Mouse (Mus musculus) neural tube, postnatal 0 days (tissue): Measurements from ENCODE around the gene Hist1h2bb. TPM values are rescaled to one million over a fixed set of nuclear protein-coding genes. Genes with fewer than 3 reads are reported as not detected.

Experiments
- microRNA-seq: library from miRNA; unstranded; fragments of <30 nt; microRNA quantifications from one replicate; pipeline ENCODE4, GENCODE M21; 2016
- polyA plus RNA-seq: library from polyadenylated mRNA; unstranded; fragments of >200 nt; fragmentation: Nextera tagmentation; extraction: Ambion mirVana; gene quantifications from 2 replicates; pipeline ENCODE4 v1.2.1, GENCODE M21; 2015

Hist1h2bb gene
- 0.62 TPM in 1 of 2 replicates, not detected in the other for polyA plus RNA-seq

DNA sequence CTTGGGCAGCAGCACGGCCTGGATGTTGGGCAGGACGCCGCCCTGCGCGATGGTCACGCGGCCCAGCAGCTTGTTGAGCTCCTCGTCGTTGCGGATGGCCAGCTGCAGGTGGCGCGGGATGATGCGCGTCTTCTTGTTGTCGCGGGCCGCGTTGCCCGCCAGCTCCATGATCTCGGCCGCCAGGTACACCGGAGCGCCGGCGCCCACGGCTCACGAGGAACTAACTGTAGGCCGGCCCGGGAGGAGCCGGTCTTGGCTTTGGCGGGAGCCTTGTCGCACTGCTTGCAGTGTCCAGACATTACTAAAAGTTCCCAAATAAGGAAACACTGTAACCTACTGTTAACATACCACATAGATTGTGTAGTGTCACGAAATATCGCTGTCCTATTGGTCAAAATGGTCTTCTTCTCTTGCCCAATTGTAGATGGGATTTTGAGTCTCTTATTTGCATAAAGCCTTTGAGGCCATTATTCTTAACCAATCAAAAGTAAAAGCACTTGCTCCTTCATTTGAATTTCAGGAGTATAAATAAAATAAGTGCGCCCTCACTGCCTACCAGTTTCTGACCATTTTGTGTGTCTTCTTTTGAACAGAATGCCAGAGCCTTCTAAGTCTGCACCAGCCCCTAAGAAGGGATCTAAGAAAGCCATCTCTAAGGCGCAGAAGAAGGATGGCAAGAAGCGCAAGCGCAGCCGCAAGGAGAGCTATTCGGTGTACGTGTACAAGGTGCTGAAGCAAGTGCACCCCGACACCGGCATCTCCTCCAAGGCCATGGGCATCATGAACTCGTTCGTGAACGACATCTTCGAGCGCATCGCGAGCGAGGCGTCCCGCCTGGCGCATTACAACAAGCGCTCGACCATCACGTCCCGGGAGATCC is at the start of gene Hist1h2bb:
Hist1h2bb (plus strand) TSS at position 534 of the 880 bp plus-strand sequence.

DNA sequence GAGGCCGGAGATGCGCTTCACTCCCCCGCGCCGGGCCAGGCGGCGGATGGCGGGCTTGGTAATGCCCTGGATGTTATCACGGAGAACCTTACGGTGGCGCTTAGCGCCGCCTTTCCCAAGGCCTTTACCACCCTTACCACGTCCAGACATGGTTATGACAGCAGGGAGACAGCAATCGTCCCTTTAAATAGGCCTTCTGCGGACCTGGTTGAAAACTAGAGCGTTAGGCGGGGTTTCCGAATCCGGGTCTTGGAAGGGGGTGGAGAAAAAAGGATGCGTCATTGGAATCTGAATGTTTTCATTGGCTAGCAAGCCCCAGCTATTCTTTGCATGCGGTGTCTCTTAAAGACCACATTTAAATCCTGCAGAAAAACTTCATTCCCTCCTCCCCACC is 48.2 kb upstream of the Hist1h2bb start, which contains the start of gene Hist1h4c:
Hist1h4c (minus strand) TSS at position 155 of the 394 bp plus-strand sequence.

DNA sequence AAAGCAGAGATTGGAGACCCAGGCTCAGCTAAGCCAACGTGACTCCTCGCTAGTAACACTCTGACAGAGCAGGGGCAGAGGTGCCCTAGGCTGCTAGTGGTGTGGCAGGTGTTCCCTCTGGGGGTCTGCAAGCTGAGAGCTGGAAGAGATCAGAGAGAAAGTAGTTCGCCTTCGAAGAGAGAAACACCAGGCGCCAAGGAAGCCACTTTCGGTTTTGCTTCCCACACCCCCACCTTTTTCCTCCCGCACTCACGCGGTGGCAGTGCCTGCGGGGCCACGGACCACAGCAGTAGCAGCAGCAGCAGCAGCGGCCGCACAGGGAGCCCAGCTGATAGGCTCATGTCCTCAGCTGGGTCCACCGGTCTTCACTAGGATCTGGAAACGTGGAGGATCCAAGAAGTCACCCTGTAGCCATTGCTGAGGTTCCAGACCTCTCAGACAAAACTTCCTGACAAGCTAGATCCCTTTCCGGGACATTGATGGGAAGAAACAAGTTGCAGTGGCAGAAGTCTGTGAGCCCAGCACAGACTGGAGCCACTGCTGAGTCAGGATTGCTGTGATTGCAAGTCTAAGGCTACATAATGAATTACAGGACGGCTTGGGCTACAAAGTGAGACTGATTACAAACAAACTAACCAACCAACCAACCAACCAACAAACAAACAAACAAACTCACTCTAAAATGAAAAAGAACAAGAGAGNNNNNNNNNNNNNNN is 36.0 kb upstream of the Hist1h2bb start, which contains the start of gene Hfe:
Hfe (minus strand) TSS at position 481 of the 716 bp plus-strand sequence.

DNA sequence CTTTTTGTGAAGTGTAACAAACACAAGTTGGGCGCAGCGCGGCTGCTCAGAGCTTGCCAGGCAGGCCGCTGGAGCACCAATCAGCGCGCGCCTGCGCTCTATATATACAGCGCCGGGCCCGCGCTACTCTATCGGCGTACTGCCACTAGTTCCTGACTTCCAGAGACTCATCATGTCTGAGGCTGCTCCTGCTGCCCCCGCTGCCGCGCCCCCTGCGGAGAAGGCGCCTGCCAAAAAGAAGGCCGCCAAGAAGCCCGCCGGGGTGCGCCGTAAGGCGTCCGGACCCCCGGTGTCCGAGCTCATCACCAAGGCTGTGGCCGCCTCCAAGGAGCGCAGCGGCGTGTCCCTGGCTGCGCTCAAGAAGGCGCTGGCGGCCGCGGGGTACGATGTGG is 7.9 kb upstream of the Hist1h2bb start, which contains the start of gene Hist1h1c:
Hist1h1c (plus strand) TSS at position 132 of the 392 bp plus-strand sequence.

DNA sequence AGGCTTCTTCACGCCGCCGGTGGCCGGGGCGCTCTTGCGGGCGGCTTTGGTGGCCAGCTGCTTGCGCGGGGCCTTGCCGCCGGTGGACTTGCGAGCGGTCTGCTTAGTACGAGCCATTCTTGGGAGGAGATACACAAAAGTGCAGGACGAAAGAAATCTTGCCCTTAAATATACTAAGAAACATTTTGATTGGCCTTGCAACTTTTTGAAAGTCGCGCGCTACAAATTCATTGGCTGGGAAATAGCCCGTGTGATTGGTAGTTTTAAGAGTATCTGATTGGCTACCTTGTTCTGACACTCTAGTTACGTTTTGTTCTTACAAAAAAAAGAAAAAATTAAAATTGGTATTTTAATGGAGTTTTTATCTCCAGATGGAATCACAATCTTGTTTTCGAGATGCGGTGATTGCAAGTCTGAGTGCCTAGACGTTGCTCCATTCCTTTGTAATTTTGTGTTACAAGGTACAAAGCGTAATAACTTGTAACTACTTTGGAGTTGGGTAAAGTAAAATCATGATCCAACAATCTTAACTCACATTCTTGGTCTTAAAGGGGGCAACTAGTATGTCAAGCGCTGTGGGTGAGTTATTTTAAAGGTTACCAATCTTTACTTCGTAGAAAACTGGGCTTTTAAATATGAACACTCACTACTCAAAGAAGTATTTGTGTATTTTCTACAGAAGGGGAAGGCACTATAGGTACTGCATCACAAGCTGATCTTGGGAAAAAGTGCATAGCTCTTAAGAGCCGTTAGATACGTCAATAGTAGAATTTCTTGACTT is 963 bp upstream of the Hist1h2bb start, which contains the start of gene Hist1h3c:
Hist1h3c (minus strand) TSS at position 222 of the 781 bp plus-strand sequence.

DNA sequence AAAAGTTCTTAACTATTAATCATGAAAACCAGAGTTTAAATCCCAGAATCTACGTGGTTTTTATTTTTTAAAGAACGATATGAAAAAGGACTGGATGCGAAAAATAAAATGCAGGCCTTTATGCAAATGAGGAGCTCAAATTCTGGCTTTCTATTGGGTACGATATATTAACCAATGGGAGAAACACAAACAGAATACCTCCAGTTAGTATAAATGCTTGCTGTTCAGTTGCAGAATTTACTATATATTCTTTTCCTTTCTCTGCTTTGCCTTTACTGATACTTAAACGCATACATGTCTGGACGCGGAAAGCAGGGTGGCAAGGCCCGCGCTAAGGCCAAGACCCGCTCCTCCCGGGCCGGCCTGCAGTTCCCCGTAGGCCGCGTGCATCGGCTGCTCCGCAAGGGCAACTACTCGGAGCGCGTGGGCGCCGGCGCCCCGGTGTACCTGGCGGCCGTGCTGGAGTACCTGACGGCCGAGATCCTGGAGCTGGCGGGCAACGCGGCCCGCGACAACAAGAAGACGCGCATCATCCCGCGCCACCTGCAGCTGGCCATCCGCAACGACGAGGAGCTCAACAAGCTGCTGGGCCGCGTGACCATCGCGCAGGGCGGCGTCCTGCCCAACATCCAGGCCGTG is 4.4 kb downstream of the Hist1h2bb start, which contains the start of gene Hist1h2ab:
Hist1h2ab (plus strand) TSS at position 288 of the 639 bp plus-strand sequence.

DNA sequence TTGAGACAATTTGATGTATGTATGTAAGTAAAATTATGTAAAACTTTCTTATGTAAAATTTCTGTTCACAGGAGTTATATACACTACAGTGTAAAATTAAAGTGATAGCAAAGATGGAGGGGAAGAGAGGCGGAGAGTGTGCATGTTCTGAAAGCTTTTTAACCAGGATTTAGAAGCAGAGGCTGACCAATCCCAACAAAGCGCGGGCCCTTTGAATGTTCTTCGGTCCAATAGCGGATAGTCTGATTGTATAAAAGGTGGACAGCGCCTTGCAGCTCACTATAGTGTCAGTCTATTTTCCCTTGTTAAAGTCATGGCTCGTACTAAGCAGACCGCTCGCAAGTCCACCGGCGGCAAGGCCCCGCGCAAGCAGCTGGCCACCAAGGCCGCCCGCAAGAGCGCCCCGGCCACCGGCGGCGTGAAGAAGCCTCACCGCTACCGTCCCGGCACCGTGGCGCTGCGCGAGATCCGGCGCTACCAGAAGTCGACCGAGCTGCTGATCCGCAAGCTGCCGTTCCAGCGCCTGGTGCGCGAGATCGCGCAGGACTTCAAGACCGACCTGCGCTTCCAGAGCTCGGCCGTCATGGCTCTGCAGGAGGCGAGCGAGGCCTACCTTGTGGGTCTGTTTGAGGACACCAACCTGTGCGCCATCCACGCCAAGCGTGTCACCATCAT is 5.7 kb downstream of the Hist1h2bb start, which contains the start of gene Hist1h3b:
Hist1h3b (plus strand) TSS at position 201 of the 675 bp plus-strand sequence.

DNA sequence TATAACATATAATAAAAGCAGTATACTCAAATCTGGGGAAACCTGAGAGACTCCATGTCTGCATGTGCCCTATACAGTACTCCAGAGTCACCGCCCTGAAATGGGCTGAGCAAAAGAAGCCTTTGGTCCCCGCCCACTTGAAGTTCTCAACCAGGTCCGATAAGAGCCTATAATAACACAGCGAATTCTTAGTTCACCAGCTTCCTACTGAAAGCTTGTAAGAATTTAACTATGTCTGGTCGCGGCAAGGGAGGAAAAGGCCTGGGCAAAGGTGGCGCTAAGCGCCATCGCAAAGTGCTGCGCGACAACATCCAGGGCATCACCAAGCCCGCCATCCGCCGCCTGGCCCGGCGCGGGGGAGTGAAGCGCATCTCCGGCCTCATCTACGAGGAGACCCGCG is 10.3 kb downstream of the Hist1h2bb start, which contains the start of gene Hist1h4b:
Hist1h4b (plus strand) TSS at position 224 of the 400 bp plus-strand sequence.

DNA sequence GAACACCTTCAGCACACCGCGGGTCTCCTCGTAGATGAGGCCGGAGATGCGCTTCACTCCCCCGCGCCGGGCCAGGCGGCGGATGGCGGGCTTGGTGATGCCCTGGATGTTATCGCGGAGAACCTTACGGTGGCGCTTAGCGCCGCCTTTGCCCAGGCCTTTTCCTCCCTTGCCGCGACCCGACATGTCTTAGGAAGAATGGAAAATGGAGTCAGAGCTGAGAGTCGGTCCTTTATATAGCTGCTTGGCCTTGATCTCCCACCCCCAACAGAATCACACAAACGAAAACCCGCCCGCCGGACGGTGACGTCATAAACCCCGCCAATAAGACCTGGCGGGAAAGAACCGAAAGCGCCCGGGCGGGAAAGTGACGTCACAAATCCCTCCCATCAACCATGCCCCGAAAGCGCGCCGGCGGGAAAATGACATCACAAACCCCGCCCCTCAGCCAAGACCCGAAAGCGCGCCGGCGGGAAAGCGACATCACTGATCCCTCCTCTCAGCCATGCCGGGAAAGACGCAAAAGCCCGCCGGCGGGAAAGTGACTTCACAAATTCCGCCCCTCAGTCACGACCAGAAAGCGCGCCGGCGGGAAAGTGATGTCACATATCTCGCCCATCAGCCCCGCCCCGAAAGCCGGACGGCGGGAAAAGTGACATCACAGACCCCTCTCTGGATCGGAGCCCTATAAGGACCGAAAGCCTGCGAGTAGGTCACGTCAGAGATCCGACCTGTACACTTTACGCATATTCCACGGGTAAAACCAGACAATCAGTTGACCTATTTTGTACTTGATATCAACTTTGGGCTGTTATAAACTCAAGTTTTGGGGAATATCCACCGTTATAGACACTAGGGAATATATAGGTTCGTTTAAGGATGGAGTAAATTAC is 14.7 kb downstream of the Hist1h2bb start, which contains the start of gene Hist1h4a:
Hist1h4a (minus strand) TSS at position 259 of the 893 bp plus-strand sequence.

DNA sequence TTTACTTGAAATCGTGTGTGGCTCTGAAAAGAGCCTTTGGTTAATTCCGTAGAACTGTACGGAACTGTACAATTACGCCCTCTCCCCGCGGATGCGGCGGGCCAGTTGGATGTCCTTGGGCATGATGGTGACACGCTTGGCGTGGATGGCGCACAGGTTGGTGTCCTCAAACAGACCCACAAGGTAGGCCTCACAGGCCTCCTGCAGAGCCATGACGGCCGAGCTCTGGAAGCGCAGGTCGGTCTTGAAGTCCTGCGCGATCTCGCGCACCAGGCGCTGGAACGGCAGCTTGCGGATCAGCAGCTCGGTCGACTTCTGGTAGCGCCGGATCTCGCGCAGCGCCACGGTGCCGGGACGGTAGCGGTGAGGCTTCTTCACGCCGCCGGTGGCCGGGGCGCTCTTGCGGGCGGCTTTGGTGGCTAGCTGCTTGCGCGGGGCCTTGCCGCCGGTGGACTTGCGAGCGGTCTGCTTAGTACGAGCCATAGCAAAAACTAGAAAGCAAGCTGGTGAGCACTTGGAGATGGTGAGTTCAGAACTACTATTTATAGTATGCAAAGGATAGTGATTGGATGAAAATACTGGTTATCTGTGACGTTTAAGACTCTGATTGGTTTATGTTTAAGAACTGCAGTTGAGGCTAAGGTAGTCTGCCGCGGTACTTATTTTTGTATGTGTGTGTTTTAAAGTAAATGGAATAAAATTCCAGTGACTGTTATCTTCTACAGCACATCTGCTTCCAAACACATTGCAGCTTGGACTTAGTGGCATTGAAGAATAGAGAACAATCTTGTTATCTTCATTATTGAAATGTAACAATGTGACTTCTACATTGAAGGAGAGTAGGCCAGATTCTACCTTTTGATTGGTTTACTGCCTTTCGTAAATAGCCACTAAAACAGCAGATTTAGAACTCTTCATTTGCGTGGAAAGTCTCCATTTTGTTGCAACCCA is 15.6 kb downstream of the Hist1h2bb start, which contains the start of gene Hist1h3a:
Hist1h3a (minus strand) TSS at position 516 of the 951 bp plus-strand sequence.

DNA sequence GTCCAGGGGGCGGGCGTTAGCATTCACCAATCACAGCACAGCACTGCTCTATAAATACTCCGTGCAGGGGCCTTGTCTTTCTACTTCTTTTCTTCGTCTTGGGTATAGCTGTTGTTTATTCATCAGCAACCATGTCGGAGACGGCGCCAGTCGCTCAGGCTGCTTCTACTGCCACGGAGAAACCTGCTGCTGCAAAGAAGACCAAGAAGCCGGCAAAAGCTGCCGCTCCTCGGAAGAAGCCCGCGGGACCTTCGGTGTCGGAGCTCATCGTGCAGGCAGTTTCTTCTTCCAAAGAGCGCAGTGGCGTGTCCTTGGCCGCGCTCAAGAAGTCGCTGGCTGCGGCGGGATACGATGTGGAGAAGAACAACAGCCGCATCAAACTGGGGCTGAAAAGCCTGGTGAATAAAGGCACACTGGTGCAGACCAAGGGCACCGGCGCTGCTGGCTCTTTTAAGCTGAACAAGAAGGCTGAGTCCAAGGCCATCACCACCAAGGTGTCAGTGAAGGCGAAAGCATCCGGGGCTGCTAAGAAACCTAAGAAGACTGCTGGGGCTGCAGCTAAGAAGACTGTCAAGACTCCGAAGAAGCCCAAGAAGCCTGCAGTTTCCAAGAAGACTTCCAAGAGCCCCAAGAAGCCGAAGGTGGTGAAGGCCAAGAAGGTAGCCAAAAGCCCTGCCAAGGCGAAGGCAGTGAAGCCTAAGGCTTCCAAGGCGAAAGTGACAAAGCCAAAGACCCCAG is 17.2 kb downstream of the Hist1h2bb start, which contains the start of gene Hist1h1a:
Hist1h1a (plus strand) TSS at position 81 of the 738 bp plus-strand sequence.

DNA sequence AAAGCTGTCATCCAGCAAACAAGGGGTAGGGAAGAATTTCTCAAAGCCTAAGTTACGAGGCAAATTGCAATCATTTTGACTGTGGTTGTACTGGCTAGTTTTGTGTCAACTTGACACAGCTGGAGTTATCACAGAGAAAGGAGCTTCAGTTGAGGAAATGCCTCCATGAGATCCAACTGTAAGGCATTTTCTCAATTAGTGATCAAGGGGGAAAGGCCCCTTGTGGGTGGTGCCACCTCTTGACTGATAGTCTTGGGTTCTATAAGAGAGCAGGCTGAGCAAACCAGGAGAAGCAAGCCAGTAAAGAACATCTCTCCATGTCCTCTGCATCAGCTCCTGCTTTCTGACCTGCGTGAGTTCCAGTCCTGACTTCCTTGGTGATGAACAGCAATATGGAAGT is 23.1 kb downstream of the Hist1h2bb start, which contains the start of gene Trim38:
Trim38 (plus strand) TSS at position 301 of the 400 bp plus-strand sequence.

Small RNAs within 50 kb of the gene (microRNA-seq; reads per million reads assigned to microRNA genes)
- gene Gm44314 (not detected), gene Gm44484 (not detected)

Other genes with a start within 250 kb of the Hist1h2bb start
- 0.92 and 4.6 TPM in 2 replicates for gene Hist1h4h, start 215.7 kb upstream of the Hist1h2bb start, polyA plus RNA-seq
- gene Hist1h2af, start 212.8 kb upstream of the Hist1h2bb start, polyA plus RNA-seq: 1.7 TPM in 1 of 2 replicates, not detected in the other
- 1.3 TPM in 1 of 2 replicates, not detected in the other for gene Hist1h3g, start 211.3 kb upstream of the Hist1h2bb start, polyA plus RNA-seq
- gene Hist1h2bh, start 203.3 kb upstream of the Hist1h2bb start, polyA plus RNA-seq: 0.09 and 0.36 TPM in 2 replicates
- 0.21 TPM in 1 of 2 replicates, not detected in the other for gene Hist1h3f, start 202.7 kb upstream of the Hist1h2bb start, polyA plus RNA-seq
- not detected in 2 replicates for gene Hist1h4f, start 195.1 kb upstream of the Hist1h2bb start, polyA plus RNA-seq
- gene Hist1h1d, start 193.5 kb upstream of the Hist1h2bb start, polyA plus RNA-seq: 0.09 and 0.13 TPM in 2 replicates
- gene Hist1h3e, start 184.4 kb upstream of the Hist1h2bb start, polyA plus RNA-seq: 1.5 and 2.0 TPM in 2 replicates
- gene Hist1h2ae, start 175.5 kb upstream of the Hist1h2bb start, polyA plus RNA-seq: 7.7 and 9.3 TPM in 2 replicates
- gene Hist1h2bg, start 175.3 kb upstream of the Hist1h2bb start, polyA plus RNA-seq: 1.5 and 3.0 TPM in 2 replicates
- 0.65 TPM in 1 of 2 replicates, not detected in the other for gene Hist1h2bf, start 172.5 kb upstream of the Hist1h2bb start, polyA plus RNA-seq
- not detected in 2 replicates for gene Hist1h2ad, start 172.4 kb upstream of the Hist1h2bb start, polyA plus RNA-seq
- gene Hist1h3d, start 171.0 kb upstream of the Hist1h2bb start, polyA plus RNA-seq: 0.58 and 0.66 TPM in 2 replicates
- gene Hist1h4d, start 165.1 kb upstream of the Hist1h2bb start, polyA plus RNA-seq: 25.2 and 28.2 TPM in 2 replicates
- gene Hist1h2be, start 125.6 kb upstream of the Hist1h2bb start, polyA plus RNA-seq: 0.80 and 0.89 TPM in 2 replicates
- 7.7 and 9.3 TPM in 2 replicates for gene Hist1h1e, start 124.2 kb upstream of the Hist1h2bb start, polyA plus RNA-seq
- gene Hist1h2ac, start 62.8 kb upstream of the Hist1h2bb start, polyA plus RNA-seq: 0.19 and 0.41 TPM in 2 replicates
- gene Hist1h2bc, start 62.5 kb upstream of the Hist1h2bb start, polyA plus RNA-seq: 37.8 and 45.4 TPM in 2 replicates
- not detected in 2 replicates for gene Hist1h1t, start 50.9 kb upstream of the Hist1h2bb start, polyA plus RNA-seq
- gene Hist1h4c, start 48.3 kb upstream of the Hist1h2bb start, polyA plus RNA-seq: 2.4 and 3.7 TPM in 2 replicates
- 6.6 and 7.2 TPM in 2 replicates for gene Hfe, start 35.9 kb upstream of the Hist1h2bb start, polyA plus RNA-seq
- 16.4 and 22.5 TPM in 2 replicates for gene Hist1h1c, start 7.9 kb upstream of the Hist1h2bb start, polyA plus RNA-seq
- not detected in 2 replicates for gene Hist1h3c, start 1.1 kb upstream of the Hist1h2bb start, polyA plus RNA-seq
- gene Hist1h2ab, start 4.4 kb downstream of the Hist1h2bb start, polyA plus RNA-seq: 2.7 and 4.7 TPM in 2 replicates
- gene Hist1h3b, start 5.5 kb downstream of the Hist1h2bb start, polyA plus RNA-seq: 0.58 TPM in 1 of 2 replicates, not detected in the other
- 1.2 TPM in 1 of 2 replicates, not detected in the other for gene Hist1h4b, start 10.3 kb downstream of the Hist1h2bb start, polyA plus RNA-seq
- gene Hist1h4a, start 14.5 kb downstream of the Hist1h2bb start, polyA plus RNA-seq: 0.54 TPM in 1 of 2 replicates, not detected in the other
- 0.66 and 0.94 TPM in 2 replicates for gene Hist1h3a, start 15.7 kb downstream of the Hist1h2bb start, polyA plus RNA-seq
- gene Hist1h1a, start 16.9 kb downstream of the Hist1h2bb start, polyA plus RNA-seq: 0.50 and 0.66 TPM in 2 replicates
- not detected in 2 replicates for gene Trim38, start 23.2 kb downstream of the Hist1h2bb start, polyA plus RNA-seq
- not detected in 2 replicates for gene Slc17a2, start 60.3 kb downstream of the Hist1h2bb start, polyA plus RNA-seq
- not detected in 2 replicates for gene Slc17a3, start 92.7 kb downstream of the Hist1h2bb start, polyA plus RNA-seq
- not detected in 2 replicates for gene Slc17a1, start 121.0 kb downstream of the Hist1h2bb start, polyA plus RNA-seq
- not detected in 2 replicates for gene Slc17a4, start 168.3 kb downstream of the Hist1h2bb start, polyA plus RNA-seq
- gene Hist1h2ba, start 187.4 kb downstream of the Hist1h2bb start, polyA plus RNA-seq: not detected in 2 replicates
- gene Hist1h2aa, start 187.7 kb downstream of the Hist1h2bb start, polyA plus RNA-seq: not detected in 2 replicates
- gene Scgn, start 244.5 kb downstream of the Hist1h2bb start, polyA plus RNA-seq: 0.88 and 0.98 TPM in 2 replicates